Mouse (Mus musculus): ENCODE data around the gene Nap1l4. TPM values are rescaled to one million over a fixed set of nuclear protein-coding genes. Genes with fewer than 3 reads are reported as not detected.

The Nap1l4 gene
- polyA plus RNA-seq, 1 experiment from 2014 or later: 61.2 TPM

DNA sequence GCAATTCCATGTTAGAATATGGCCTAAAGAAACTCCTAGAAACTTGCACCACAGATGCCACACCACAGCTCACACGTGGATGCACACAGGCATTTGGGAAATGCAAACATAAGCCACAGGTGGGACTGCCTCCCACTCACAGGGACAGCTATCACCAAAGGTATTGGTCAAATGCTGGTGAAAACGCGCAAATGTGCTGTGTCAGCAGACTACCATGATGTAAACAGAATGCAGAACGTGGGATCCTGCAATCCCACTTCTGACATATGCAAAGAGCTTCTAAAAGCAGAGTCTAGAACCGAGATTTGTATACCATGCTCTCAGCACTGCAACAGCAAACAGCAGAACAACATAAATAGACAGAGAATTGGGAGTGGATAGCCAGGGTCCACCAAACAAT, 34.1 kb upstream of the Nap1l4 start:
- Histone ChIP-seq H3K4me2 (ENCODE audit: low read depth, low read length) (no peak overlapping the region), H3K4me3 (ENCODE audit: low read depth, low read length) (no peak overlapping the region), H3K27me3 (ENCODE audit: insufficient read depth, low read length) (no peaks in the 10 kb centered on the region), H3K4me1 (ENCODE audit: insufficient read depth) (no peaks in the 10 kb centered on the region), H3K27ac (ENCODE audit: low read depth) (no peak overlapping the region), H3K9me3 (ENCODE audit: low read length) (no peaks in the 10 kb centered on the region), H3K36me3 (replicated peaks; ENCODE audit: insufficient read depth, low read length) (peaks cover 78% of the 10 kb centered on the region), H3K9ac (replicated peaks) (no peak overlapping the region)
- no peak for ATAC-seq
- WGBS (ENCODE audit: insufficient replicate concordance): 80% methylated on average over 5 of the region's 5 CpGs
- TF ChIP-seq CTCF (IDR thresholded peaks at IDR 0.05; ENCODE audit: low read depth): no peak
- no peak for TF ChIP-seq EP300 (IDR thresholded peaks at IDR 0.05; ENCODE audit: low read depth)
- DNase-seq: no peak

DNA sequence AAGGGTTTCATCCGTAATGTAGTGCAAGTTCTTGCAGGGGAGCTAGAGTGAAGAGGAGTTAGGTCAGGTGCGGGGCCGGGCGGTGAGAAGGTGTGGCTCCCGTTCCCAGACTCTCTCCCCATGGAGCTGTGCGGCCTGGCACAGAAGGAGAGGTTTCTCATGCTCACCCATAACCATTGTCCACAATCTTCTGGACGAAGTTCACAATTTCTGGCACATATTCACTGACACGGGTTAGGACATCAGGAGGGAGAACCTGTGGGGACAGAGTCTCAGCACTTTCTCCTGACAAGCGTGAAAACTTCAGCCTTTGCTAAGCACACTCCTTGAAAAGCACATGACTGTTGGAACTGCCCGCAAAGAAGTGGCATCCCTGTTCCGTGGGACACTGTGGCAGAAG, 26.8 kb upstream of the Nap1l4 start:
- Histone ChIP-seq H3K27me3 (ENCODE audit: insufficient read depth, low read length) (no peaks in the 10 kb centered on the region), H3K36me3 (replicated peaks; ENCODE audit: insufficient read depth, low read length) (peaks cover 90% of the 10 kb centered on the region), H3K9ac (replicated peaks) (no peak overlapping the region), H3K9me3 (ENCODE audit: low read length) (no peaks in the 10 kb centered on the region), H3K4me2 (ENCODE audit: low read depth, low read length) (no peak overlapping the region), H3K27ac (ENCODE audit: low read depth) (no peak overlapping the region), H3K4me1 (ENCODE audit: insufficient read depth) (no peaks in the 10 kb centered on the region), H3K4me3 (ENCODE audit: low read depth, low read length) (no peak overlapping the region)
- ATAC-seq: no peak
- TF ChIP-seq EP300 (IDR thresholded peaks at IDR 0.05; ENCODE audit: low read depth) (no peak), CTCF (IDR thresholded peaks at IDR 0.05; ENCODE audit: low read depth) (no peak)
- 94% methylated on average over 11 of the region's 11 CpGs for WGBS (ENCODE audit: insufficient replicate concordance)
- no peak for DNase-seq

DNA sequence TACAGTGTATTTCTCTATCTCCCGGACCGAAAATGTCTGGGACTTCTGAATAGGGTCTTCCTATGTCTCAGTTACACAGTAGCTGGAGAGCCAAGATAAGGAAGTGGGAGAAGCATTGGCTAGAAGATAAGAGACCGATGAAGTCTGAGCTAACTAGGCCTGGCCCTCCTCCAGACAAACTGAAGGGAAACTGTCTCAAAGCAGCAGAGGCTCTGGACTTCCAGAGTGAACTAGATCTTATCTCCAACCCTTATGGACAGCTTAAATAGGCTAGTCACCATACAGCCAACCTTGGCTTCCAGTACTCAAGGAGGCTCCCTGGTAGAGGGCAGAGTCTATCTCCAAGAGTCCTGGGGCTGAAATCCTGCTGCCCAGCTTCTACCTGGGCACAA, 16.7 kb upstream of the Nap1l4 start:
- H3K27me3 ChIP-seq (ENCODE audit: insufficient read depth, low read length): no peaks in the 10 kb centered on the region
- 40% methylated on average over 3 of the region's 3 CpGs for WGBS (ENCODE audit: insufficient replicate concordance)
- TF ChIP-seq EP300 (IDR thresholded peaks at IDR 0.05; ENCODE audit: low read depth) (peak; percentile 98), CTCF (IDR thresholded peaks at IDR 0.05; ENCODE audit: low read depth) (no peak)
- H3K9me3 ChIP-seq (ENCODE audit: low read length): no peaks in the 10 kb centered on the region
- H3K4me1 ChIP-seq (ENCODE audit: insufficient read depth): peaks cover 16% of the 10 kb centered on the region
- no peak overlapping the region for H3K4me3 ChIP-seq (ENCODE audit: low read depth, low read length)
- H3K9ac ChIP-seq (replicated peaks): no peak overlapping the region
- H3K27ac ChIP-seq (ENCODE audit: low read depth): peak overlapping the region; percentile 70
- H3K4me2 ChIP-seq (ENCODE audit: low read depth, low read length): peak overlapping the region; percentile 50
- H3K36me3 ChIP-seq (replicated peaks; ENCODE audit: insufficient read depth, low read length): peaks cover 85% of the 10 kb centered on the region
- DNase-seq (peak; percentile 28), ATAC-seq (peak; percentile 95)

DNA sequence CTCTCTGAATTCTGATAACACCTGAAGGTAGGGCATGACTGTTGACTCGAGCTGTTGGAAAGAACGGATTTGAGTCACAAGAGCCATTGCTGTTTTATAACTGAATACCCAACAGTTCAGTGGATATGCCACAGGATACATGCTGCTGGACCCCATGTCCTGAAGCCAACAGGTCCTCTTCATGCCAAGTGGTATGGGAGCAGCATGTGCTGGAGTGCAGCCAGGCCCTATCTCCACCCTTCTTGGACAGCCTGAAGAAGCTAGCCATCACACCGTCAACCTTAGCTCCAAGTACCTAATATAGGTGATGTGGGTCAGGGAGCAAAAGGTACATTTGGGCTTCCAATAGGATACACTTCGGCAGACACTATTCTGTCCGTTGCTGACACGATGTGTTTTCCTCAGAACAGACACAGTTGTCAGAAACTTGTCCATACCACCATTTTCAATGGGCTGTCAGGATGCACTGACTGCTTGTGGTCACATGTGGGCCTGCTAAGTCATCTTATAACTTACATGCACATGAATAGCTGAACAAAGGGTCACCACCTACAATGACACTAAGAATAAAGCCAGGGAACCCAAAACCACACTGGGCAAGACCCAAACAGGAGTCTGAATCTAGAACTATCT, 16.2 kb upstream of the Nap1l4 start:
- ATAC-seq (peak; percentile 46), DNase-seq (no peak)
- H3K9me3 ChIP-seq (ENCODE audit: low read length): no peaks in the 10 kb centered on the region
- TF ChIP-seq EP300 (IDR thresholded peaks at IDR 0.05; ENCODE audit: low read depth) (no peak), CTCF (IDR thresholded peaks at IDR 0.05; ENCODE audit: low read depth) (no peak)
- peaks cover 85% of the 10 kb centered on the region for H3K36me3 ChIP-seq (replicated peaks; ENCODE audit: insufficient read depth, low read length)
- peak overlapping the region; percentile 70 for H3K27ac ChIP-seq (ENCODE audit: low read depth)
- 60% methylated on average over 6 of the region's 6 CpGs for WGBS (ENCODE audit: insufficient replicate concordance)
- H3K4me3 ChIP-seq (ENCODE audit: low read depth, low read length): no peak overlapping the region
- no peak overlapping the region; the same call in 1 of the 2 replicates for H3K9ac ChIP-seq (replicated peaks)
- H3K4me1 ChIP-seq (ENCODE audit: insufficient read depth): peaks cover 16% of the 10 kb centered on the region
- peak overlapping the region; percentile 50; the same call in 1 of the 2 replicates for H3K4me2 ChIP-seq (ENCODE audit: low read depth, low read length)
- H3K27me3 ChIP-seq (ENCODE audit: insufficient read depth, low read length): no peaks in the 10 kb centered on the region

DNA sequence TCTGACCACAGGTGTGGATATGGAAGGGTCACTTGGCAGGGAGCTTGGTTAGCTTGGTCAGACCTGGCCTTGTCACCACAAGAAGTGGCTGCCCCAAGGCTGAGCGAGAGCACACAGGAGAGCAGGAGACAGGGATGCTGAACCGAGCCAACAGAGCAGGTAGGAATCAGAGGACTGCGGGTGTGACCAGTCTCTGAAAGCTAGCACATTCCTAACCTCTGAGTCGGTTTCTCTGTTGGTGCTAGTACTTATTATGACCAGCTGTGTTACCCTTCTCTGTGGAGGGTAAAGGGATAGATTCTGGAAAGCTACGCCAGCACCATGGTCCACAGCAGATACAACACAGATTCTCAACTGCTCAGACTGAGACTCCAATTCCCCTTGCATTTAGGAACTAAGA, 14.9 kb upstream of the Nap1l4 start:
- H3K36me3 ChIP-seq (replicated peaks; ENCODE audit: insufficient read depth, low read length): peaks cover 85% of the 10 kb centered on the region

DNA sequence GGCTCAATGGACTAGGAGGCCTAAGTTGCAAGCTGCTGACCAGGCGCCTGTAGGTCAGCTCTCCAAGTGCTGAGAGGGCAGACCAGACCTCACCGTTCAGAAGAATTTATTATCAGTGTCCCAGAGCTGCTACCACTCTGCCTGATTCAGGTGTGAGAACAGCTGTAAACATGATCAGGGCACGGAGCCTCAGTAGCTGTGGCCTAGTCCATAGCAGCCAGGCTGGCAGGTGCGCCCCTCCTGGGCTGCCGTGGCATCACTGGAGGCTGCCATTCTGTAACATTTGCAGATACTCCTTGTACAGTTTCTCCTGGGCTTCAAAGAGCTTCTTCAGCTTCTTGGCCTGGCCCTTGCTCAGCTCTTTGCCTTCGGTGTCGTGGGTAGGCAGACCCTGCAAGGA, 8.7 kb upstream of the Nap1l4 start:
- DNase-seq (peak; percentile 36), ATAC-seq (peak; percentile 82)
- Histone ChIP-seq H3K27ac (ENCODE audit: low read depth) (peak overlapping the region; percentile 71), H3K4me3 (ENCODE audit: low read depth, low read length) (no peak overlapping the region), H3K36me3 (replicated peaks; ENCODE audit: insufficient read depth, low read length) (peaks cover 73% of the 10 kb centered on the region), H3K27me3 (ENCODE audit: insufficient read depth, low read length) (no peaks in the 10 kb centered on the region), H3K4me2 (ENCODE audit: low read depth, low read length) (peak overlapping the region; percentile 44; the same call in 1 of the 2 replicates), H3K9me3 (ENCODE audit: low read length) (no peaks in the 10 kb centered on the region), H3K4me1 (ENCODE audit: insufficient read depth) (0 out of 2 replicates have a peak, but pooled peaks cover 7% of the 10 kb centered on the region), H3K9ac (replicated peaks) (peak overlapping the region; percentile 16)
- WGBS (ENCODE audit: insufficient replicate concordance): 66% methylated on average over 7 of the region's 7 CpGs
- TF ChIP-seq EP300 (IDR thresholded peaks at IDR 0.05; ENCODE audit: low read depth) (no peak), CTCF (IDR thresholded peaks at IDR 0.05; ENCODE audit: low read depth) (peak; percentile 53)

More for the DNA sequence above, 14.9 kb upstream of the Nap1l4 start:
- 88% methylated on average over 5 of the region's 5 CpGs for WGBS (ENCODE audit: insufficient replicate concordance)
- ATAC-seq: no peak
- H3K27me3 ChIP-seq (ENCODE audit: insufficient read depth, low read length): no peaks in the 10 kb centered on the region
- no peak for DNase-seq
- H3K27ac ChIP-seq (ENCODE audit: low read depth): no peak overlapping the region
- H3K9me3 ChIP-seq (ENCODE audit: low read length): no peaks in the 10 kb centered on the region
- H3K4me1 ChIP-seq (ENCODE audit: insufficient read depth): peaks cover 16% of the 10 kb centered on the region
- H3K4me2 ChIP-seq (ENCODE audit: low read depth, low read length): no peak overlapping the region
- no peak overlapping the region for H3K9ac ChIP-seq (replicated peaks)
- no peak overlapping the region for H3K4me3 ChIP-seq (ENCODE audit: low read depth, low read length)
- no peak for TF ChIP-seq CTCF (IDR thresholded peaks at IDR 0.05; ENCODE audit: low read depth)
- no peak for TF ChIP-seq EP300 (IDR thresholded peaks at IDR 0.05; ENCODE audit: low read depth)
